Mouse (Mus musculus) cerebellum, postnatal 36 days (tissue): ENCODE data around the gene Vill.
A peak's percentile ranks its signal among the peaks of the same experiment; 100 is the strongest.

Experiments used
- DNase-seq, 2 experiments: peaks; one replicate each; pipeline ENCODE4 v3.0.0; 2021 to 2022; ENCODE audit warnings: mixed read lengths in 2 of 2

Vill gene

DNA sequence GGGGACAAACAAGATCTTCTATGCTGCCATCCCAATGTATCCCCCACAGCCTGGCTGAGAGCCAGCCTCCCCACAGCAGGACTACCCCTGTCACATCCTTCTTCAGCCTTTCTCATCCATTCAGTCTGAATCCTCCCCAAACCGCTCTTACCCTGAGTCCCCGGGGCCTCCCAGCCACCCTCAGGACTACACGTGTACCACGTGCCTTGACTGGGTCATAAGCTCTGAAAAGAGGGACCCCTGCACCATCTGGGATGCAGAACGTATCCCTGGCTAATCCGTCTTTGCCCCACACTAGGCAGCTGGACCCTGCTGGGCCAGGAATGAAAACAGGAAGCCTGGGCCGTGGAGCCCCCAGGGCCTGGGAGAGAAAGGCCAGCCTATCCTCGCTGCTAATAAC, 29.5 kb downstream of the Vill start:
- no peak for DNase-seq

DNA sequence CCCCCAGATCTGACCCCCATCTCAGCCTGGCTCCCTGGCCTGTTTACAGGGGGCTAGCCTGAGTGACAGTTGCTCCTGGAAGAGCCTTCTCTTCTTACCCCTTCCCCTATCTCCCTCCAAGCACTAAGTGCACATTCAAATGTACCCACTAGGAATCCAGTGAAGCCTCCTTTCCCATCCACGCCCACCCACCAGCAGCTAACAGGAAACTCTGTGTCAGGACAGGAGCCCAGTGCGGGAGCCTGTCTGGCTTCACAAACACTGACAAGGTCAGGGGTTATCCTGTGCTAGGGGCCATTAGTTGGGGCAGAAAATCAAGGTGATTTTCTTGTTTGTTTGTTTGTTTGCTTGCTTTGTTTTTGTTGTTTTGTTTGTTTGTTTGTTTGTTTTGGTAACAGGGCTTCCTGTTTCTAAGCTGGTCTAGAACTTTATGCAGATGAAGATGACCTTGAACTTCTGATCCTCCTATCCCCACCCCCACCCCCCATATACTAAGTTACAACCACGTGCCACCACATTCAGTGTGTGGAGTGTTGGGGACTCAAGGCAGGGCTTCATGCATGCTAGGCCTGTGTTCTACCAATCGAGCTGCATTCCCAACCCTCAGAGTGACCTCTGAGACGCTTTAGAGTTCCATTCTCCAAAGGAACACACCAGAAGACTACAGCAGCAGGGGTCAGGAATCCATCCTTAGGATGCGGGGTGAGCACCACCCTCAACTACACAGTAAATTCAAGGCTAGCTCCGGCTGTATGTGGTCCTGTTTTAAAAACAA, 30.3 kb downstream of the Vill start:
- no peak for DNase-seq

DNA sequence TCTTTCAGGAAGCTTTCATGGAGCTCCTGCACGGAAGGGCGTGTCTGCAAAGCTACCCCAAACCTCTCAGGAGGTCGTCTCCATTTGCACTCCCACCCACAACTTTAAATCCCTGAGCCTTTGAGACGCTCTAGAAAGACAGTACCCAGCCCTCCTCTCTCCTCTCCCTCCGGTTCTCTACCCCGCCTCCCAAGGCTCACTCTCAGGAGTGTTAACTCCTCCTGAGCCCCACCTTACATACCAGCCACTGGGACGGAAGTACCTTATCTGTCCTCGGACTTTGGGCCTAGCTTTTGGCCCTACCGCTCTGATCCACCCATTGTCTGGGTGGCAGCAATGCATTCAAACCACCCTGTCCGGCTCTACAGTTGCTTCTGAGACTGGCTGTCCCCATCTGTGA, 31.4 kb downstream of the Vill start:
- DNase-seq, result no peak

DNA sequence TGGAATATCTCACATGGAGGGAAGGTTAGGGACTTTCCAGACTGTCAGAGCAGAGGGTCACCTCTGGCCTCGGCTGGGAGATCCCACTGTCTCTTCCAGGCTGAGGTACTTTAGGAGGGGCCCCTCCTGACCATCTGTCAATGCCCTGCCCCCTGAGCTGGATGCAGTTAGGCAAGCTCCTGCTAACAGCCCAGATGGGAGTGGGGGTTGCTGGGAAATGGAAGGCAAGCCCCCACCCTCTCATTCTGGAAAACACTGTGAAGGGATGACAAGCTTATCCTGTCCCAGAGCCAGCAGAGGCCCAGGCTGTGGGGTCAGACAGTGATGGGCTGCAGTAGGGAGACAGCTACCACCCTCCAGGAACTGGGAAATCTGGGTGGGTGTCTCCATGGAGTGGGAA, 33.9 kb downstream of the Vill start:
- no peak for DNase-seq

DNA sequence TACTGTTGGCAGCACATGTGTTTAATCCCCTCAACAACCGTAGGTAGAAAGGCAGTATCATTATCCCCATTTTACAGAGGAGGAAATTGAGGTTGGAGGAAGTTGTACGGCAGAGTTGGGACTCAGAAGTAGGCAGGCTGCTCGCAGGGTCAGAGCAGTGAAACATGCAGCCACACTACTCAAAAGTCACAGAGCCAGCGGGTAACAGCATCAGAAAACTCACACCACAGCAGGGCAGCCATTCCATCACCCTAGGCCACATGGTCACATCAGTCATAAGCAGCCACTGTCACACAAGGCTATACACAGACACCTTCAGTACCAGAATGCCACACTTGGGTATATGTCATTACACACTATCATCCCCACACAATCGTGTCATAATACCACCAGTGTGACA, 34.7 kb downstream of the Vill start:
- no peak for DNase-seq

DNA sequence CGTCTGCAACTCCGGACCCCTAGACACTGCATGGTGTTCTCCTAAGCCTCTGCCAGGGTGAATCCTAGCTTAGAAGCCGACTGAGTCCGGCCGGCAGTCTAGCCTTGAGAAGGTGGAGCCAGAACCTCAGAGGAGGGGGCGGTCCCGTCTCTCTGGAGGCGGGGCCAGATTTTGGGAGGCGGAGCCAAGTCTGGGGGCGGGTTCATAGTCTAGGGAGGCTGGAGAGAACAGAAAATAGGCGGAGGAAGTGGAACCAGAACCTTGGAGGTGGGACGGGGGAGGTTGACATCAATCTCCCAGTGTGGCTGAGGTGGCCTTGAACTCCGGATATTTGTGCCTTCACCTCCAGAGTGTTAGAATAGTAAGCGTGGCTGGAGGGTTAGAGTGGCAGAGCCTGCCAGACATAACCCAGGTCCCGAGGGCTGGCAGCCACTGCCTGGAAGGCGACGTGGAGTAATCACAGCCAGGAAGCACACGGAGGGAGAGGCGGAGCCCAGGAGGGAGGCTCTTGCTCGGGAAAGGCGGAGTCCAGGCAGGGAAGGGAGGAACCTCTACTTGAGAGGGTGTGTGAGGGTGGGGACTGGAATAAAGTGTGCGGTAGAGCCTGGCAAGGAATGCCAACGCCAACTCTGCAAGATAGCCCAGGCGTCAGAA, 35.7 kb downstream of the Vill start:
- peak; percentile 61 to 65 for DNase-seq

DNA sequence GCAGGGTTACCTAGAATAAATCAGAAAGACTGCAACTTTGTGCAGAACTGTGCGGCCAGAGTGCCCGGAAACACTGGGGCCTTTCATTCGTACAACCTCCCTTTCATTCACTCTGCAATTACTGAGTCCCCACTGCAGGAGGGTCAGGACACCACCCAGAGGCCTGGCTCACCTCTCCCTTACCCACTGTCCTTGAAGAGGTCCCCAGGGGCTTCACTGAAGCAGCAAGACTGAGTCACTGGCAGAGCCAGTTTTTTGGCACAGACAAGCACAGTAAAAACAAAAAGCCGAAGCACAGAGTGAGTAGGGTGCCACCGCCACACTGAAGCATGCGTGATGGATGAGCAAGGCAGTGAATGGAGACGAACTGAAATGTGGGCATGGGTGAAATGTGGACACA, 36.9 kb downstream of the Vill start:
- no peak for DNase-seq

DNA sequence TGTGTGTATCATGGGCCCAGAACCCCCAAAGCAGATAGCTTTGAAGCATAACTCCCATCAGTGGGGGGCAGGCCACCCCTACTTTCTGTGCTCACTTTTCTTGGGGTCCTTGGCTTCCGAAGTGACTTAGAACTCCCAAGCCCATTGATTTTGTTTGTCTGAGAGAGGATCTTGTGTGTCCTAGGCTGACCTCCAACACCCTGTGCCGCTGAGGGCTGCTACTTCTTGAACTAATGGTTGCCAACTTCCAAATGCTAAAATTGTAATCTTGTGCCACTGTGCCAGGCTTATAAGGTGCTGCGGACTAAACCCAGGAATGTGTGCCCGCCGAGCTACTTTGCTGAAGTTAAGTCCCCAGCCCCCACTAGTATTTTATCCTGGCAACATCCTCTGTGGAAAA, 37.9 kb downstream of the Vill start:
- DNase-seq, result no peak

DNA sequence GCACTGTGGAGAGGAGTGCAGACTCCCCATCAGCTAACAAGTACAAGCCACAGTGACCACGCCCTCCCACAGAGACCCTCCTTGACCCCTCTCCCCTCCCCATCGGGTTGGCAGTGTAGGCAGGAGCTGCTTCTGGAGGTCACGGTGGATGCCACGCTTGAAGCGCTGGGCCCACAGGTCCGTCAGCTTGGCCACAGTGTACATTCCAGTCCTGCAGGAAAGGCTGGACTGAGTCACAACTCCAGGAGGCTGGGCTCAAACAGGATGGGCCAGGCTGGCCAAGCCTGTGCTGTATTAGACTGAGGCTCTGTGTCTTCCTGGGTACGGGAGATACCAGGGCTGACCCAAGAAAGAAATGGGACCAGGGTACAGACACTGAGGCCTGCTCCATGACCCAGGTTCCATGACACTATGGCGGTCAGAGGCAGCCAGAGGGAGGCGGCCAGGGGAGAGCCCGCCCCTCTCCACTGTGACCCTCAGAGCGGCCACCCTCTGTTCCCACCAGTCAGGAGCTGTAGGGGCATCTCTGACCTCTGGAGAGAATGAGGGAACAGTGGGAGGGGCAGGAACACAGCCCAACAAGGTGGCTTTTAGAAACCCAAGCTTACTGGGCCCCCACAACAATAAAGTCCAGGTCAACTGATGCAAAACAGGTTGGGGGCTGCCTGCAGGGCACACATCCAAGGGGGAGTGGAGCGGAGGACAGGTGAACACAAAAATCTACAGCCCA, 39.2 kb downstream of the Vill start:
- DNase-seq, result no peak

DNA sequence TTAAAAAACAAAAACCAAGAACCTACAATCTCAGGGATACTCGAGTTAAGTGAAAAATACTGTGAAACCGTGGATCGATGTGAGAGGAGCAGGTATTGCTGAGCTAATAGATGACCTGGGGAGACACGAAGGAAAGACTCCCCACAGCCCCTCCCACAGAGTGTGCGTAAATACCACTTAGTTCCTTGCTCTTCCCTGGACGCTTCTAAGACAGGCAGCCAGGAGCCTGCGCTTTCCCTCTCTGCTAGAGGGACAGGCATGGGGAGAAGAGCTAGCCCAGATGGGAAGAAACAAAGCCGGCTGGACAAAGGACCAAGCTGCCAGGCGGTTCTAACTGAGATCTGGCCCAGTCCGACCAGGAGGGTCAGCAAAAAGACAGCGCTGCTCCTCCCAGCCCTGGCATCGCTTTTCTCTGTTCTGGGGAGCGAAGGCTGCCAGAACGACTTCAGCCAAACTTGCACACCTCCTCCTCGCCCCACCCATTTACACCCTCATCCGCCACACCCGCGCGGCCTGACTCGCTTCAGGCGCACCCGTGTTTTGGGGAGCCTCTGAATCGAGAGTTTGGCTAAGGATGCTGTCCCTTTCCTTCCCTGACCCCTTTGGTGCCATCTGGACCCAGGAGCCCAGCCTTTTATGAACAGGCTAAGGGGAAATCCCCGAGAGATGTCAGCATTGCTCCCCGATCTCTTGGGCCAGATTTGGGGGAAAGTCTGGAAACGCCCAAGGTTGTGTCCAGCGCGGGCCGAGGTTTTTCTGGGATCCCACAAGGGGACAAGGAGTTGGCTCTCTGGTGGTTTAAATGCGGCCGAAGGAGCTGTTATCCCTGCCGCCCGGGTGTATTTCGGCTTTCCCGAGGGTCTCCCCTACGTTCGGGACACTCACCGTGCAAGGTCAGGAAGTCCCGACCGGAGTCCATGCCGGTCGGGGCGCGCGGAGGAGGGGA, 40.2 kb downstream of the Vill start:
- peak; percentile 38 to 39 for DNase-seq

DNA sequence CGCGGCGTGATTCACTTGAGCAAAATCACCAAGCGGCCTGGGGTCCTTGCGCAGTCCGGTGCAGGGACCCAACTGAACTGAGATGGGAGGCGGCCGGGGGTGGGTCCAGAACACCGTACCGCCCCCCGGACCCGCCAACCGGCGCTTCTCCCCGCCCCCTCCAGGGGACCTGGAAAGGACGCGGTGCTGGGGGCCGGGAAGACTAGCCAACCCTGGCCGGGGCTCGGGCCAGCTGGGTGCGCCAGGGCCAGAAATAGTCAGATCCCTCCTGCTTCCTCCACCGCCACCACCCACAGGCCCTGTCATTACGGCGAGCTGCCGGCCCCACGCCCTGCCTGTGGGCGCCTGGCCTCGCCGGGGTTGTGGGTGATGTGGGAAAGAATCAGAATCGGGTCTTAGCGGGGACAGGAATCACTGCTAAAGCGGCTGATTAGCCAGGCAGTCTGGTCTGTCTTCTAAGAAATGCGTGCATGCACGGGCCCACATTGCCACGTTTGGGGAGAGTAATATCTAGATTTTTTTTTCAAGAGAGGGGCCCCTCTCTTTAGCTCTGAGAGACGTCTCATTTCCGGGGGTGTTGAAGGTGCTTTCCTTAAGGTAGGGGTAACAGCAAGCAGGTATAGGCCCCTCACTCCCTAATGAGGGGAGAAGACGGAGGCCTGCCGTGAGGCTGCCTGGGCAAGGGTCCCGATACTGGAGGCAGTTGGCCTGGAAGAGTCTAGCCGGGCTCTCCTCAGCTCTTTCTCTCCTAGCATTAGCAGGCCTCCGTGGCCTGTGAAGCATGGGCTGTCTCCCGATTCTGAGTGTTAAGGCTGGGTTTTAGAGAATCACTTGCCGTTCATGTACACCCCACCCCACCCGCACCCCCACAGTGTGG, 41.1 kb downstream of the Vill start, which contains the start of gene Plcd1:
TSS of gene Plcd1 (minus strand) at position 84 of the 877 bp plus-strand sequence.
- DNase-seq, result peak; percentile 63 to 76

DNA sequence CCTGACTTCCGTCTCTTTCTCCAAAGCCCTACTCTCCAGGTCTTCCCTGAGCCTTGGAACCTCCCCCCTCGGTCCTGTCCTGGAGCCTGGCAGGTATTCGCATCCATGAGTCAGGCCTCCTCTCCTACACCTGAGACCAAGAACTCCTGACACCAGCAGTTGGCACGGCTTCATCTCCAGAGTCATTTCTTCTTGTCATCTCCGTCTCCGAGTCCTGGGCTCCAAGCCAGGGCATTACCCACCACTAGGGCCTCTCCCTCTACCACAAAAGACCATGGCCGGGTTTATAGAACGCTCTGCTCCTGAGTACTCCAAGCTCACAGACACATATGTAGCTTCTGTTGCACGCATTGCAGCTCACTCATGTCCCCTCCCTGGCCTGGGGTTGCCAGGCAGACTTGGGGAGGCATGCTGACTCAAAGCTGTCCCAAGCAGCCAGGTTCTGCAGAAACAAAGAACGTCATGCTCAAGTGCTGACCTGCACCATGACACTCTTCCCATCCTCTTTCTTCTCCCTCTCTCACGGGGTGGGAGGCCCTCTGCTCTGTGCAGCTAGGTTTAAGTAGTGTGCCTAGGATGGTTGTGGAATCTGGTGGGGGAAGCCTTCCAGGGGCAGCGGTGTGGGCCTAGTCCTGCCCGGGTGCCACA, 42.0 kb downstream of the Vill start:
- DNase-seq, result no peak

DNA sequence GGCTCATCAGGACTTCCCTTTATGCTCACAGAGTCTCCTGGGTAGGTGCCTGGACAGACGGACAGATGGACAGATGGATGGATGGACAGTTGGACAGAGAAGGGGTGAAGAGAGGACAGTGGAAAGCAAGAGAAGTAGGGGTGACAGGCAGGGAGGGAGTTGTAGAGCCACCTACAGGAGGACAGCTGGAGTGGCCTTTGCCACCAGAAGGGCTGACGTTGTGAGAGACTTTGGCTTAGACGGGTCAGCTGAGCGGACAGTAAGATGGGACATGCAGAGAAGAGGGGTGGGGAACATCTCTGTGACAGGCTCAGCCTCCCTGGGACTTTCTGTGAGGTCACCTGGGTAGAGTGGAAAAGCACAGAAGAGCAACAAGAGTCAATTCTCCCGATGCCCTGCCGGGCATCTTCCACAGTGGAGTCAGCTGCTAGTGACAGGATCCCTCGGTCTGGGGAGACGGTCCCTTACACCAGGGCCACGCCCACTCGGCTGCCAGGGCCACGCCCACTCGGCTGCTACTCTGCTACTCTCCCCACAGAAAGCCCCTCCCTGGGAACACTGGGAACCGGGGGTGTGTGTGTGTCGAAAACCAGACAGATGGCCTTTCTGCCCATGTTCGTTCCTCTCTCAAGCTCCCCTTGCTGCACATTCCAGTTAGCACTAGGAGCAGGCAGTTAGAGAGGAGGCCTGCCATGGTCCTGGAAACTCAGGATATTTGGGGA, 47.8 kb downstream of the Vill start:
- no peak for DNase-seq

DNA sequence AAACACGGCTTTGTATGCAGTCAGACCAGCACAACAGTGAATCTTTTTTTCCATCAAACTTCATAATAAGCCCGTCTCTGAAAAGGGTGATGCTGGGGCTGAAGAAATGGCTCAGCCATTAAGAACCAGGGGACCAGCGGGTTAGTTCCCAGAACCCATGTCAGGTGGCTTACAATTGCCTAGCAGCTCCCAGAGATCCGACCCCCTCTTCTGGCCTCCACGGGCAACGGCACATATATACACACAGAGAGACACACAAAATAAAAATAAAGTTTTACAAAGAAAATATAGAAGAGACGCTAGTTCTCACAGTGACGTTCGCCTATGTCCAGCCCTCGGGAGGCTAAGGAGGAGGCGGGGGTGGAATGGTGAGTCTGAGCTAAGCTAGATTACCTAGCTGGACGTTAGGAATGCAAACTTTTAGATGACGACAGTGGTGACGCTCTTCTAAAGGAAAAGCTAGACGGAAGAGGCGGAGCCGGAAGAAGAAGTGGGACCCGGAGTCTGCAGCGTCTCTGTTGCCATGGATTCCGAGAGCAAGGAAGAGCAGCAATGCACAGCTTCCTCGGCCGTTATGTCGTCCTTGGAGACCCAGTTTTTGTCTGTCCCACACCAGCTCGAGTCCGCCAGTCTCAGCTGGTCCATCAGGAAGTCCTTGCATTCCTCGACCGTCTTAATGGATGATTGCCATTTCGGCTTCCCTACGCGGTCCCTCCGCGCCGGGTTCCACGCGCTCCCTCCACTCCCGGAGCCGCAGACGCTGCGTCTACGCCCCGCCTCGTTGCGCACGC, 49.6 kb downstream of the Vill start, which contains the start of gene Dlec1:
TSS of gene Dlec1 (plus strand) at position 487 of the 791 bp plus-strand sequence.
- peak; percentile 34 to 41 for DNase-seq

DNA sequence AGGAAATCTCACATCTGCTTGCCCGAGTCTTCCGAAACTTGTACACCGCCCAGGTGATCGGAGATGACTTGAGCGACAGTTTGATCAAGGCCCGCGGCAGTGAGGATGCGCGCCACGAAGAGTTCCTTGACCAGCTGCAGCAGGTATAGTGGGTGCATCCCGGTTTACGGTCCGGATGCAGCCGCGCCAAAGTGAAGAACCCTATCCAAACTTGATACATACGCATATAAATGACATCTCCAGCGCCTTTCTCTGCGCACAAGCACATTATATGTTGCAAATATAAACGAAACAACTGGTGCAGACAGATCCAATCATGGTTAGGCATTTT, 50.2 kb downstream of the Vill start:
- no peak for DNase-seq

DNA sequence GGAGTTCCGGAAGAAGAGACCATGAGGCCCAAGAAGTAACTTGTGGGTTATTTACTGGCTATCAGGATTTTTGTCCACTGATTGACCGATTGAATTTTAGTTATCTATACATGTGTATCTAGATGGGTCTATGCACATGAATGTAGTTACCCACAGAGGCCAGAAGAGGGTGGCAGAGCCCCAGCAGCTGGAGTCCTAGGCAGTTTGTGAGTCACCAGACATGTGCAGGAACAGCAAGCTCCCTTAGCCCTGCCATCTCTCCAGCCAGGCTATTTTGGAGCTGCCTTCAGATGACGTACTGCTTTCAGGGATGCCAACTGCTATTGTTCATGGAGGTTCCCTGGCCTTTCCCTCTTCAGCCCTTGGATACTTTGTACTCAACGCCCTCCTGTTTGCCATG, 55.0 kb downstream of the Vill start:
- DNase-seq, result no peak

DNA sequence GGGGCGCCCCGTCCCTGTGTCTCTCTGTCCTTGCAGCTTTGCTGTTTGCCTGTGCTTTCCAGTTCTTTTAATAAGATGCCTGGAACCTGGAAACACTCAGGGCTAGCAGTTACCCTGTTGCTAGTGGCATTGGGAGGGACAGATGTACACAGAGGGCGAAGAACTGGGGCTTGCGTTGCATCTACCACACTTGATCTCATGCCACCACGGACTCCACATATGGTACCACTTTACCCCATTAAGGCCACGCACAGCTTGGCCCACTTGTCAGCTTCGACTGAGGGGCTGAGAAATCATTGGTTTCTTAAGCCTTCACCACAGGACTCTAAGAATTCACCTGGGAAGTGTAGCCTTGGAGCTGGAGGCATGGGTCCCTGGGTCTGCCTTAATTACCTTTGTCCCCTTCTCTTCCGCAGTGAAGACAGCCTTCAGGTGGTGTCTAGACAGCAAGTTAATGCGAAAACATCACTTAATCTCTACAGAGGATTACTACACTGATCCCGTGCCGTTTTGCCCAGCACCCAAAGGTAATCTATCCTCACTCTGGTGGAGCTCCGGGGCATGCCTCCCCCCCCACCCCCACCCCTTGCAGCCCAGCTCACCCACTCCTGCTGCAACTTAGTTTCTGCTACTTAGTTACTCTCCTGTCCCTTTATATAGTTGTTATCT, 57.2 kb downstream of the Vill start:
- DNase-seq, result no peak

DNA sequence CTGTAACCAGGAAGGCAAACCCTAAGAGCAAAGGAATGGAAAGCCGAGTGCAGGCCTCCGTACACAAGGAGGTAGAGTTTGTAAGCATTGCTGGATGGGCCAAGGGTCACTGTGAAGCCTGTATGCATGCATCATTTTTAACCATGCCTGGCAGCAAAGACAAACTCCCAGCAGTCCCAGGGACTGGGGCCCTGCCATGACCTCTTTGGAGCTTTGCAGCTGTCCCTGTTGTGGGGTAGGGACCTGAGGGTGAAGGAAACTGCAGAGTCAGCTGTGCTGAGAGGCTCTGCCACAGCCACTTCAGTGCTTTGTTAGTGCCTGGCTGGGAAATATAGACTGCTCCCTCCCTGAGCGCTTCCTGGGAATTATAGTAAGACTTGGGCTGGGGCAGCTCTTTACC, 58.1 kb downstream of the Vill start:
- no peak for DNase-seq

DNA sequence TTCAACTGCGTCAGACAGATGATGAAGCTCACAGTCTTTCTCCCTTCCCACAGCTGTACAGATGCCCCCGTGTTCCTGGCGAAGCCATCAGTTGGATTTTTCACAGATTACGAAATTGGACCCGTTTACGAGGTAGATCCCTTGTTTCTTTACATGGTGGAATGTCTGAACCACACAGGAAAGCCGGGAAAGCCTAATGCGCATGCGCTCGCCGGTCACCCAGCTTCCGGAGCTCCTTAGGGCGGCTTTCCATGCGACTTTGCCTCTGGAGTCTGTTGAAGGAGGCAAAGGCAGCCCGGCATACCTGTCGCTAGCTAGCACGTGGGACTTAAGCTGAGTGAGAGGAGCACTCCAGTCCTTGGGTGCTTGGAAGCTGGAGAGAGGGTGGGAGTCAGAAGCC, 62.3 kb downstream of the Vill start:
- DNase-seq, result no peak
